Mouse (Mus musculus): ENCODE measurements around the gene Lsg1.
A peak's percentile ranks its signal among the peaks of the same experiment; 100 is the strongest.

DNA sequence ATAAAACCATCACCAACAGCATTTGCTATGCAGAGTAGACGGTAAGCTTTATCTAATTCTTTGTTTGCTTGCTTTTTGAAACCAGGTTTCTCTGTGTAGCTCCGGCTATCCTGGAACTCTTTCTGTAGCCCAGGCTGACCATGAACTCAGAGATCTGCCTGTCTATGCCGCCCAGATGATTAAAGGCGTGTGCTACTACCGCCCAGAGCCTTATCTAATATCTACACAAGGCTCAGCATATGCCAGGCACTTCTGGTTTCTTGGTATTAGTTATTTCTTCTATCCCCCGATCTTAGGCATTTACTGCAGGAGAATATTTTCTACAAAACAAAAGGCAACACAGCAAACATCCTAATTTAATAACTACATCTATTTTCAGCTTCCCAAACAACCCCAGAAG, 21.8 kb downstream of the Lsg1 start:
- TF ChIP-seq POLR2A (IDR thresholded peaks at IDR 0.05; ENCODE audit: control insufficient read depth in 1 of 2, insufficient read depth in 1 of 2, low read depth in 1 of 2, low read length in 2 of 2, poor library complexity in 1 of 2) (no peak), MXI1 (IDR thresholded peaks at IDR 0.05; ENCODE audit: low read depth, low read length) (no peak), CTCF (IDR thresholded peaks at IDR 0.05 in 2 of 3, conservative IDR thresholded peaks at IDR 0.05 in 1 of 3; ENCODE audit: control insufficient read depth in 1 of 3, insufficient read depth in 1 of 3, low read depth in 2 of 3, low read length in 3 of 3, poor library complexity in 1 of 3, severe bottlenecking in 1 of 3) (no peak), RCOR1 (IDR thresholded peaks at IDR 0.05; ENCODE audit: low read depth, low read length) (no peak), GATA1 (IDR thresholded peaks at IDR 0.05; ENCODE audit: low read depth, low read length) (peak; percentile 76), USF2 (IDR thresholded peaks at IDR 0.05; ENCODE audit: borderline replicate concordance in 1 of 2, insufficient read depth in 1 of 2, low read depth in 1 of 2, low read length in 2 of 2) (no peak), ZMIZ1 (IDR thresholded peaks at IDR 0.05; ENCODE audit: low read depth, low read length) (no peak), HCFC1 (IDR thresholded peaks at IDR 0.05; ENCODE audit: low read depth, low read length) (no peak), SIN3A (IDR thresholded peaks at IDR 0.05; ENCODE audit: low read length) (no peak), JUND (IDR thresholded peaks at IDR 0.05; ENCODE audit: low read depth, low read length) (no peak), POLR2AphosphoS5 (IDR thresholded peaks at IDR 0.05; ENCODE audit: borderline replicate concordance, low read depth, low read length) (no peak), E2F4 (IDR thresholded peaks at IDR 0.05; ENCODE audit: borderline replicate concordance, low read depth, low read length) (no peak)
